Mouse (Mus musculus) ovary, postnatal 14 days (tissue): ENCODE measurements around the gene Zfp128.
A peak's percentile ranks its signal among the peaks of the same experiment; 100 is the strongest.
"Not testable (repeated sequence)": the region's sequence is repeated elsewhere in the genome, so short reads cannot be mapped to it uniquely, and the experiment has no call there.

Source experiments
- DNase-seq: peaks from one replicate; pipeline ENCODE4 v3.0.0; 2022; ENCODE audit warnings: low spot score

The Zfp128 gene

DNA sequence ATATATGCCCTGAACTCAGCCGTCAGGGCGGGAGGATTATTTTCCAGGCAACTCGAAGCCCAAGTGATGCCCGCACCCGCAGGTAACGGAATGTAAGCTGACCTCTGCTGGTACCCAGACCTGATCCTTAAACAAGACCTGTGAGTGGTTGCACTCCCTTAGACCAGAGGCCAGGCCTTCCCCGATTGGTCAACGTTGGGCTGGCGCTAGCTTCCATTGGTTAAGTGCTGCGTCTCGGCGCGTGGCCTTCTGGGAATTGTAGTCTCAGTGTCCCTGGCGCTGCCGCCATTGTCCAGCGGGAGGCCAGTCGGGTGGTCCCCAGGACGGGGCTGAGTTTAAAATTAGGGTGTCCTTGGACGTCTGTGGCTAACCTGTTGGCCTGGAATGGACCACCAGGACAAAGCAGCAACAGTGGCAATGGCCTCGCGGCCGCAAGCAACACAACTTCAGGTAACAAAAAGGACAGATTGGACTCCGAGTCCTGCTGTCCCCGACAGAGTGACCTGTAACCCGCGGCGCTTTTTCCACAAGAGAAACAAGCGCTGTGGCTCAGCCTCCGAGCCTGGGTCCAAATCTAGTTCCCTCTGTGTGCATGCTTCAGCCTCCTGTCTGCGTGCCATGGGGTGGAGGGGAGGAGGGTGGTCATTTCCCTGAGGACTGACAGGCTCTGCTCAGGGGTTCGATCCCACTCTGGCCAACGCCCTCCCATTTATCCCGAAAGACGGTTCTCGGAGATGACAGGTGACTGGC, at the start of gene Zfp128:
Zfp128 (plus strand) TSS at position 267 of the 750 bp plus-strand sequence.
- DNase-seq, result peak; percentile 87

DNA sequence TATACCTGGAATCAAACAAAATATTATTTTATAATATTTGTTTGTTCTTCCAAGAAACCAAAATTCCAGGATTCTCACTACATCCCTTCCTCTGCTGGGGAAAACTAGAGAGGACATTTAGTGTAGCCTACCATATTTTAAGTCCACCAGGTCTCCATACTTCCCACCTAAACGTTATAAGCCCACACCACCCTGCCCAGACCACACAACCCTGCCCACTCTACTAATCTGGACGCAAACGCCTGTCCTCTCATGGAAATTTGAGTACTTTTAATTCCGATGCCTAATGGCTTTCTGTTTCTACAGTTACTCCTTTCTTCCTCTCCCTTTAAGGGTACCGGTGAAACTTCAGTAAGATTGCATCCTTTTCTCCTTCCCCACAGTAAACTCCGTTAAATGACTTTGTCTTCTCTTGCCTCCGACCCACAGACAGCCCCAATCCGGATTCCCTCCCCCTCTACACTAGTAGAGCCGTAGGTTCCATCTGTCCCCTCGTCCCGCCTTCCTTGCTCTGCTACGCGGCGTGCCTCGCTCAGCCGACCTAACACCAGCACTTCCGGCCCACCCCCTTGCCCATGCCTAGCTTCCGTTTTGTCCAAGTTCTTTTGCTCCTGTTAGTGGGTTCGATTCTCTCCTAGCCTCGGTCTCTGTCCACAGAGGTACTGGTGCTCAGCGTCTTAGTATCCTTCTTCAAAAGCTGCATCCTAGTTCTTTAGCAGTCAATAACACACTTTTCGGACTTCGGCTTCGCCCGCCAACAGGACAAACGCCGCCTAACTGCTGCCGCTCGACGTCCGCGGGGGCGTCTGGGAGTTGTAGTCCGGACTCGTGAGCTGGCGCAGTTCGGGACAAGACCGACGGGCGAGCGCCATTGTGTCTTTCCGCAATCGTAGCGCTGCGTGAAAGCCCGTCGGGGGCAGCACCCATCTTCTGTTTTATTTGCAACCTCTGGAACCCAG, 46.5 kb upstream of the Zfp128 start, which contains the start of gene Zfp110:
Zfp110 (plus strand) TSS at position 600 of the 959 bp plus-strand sequence.
- peak; percentile 84 for DNase-seq

DNA sequence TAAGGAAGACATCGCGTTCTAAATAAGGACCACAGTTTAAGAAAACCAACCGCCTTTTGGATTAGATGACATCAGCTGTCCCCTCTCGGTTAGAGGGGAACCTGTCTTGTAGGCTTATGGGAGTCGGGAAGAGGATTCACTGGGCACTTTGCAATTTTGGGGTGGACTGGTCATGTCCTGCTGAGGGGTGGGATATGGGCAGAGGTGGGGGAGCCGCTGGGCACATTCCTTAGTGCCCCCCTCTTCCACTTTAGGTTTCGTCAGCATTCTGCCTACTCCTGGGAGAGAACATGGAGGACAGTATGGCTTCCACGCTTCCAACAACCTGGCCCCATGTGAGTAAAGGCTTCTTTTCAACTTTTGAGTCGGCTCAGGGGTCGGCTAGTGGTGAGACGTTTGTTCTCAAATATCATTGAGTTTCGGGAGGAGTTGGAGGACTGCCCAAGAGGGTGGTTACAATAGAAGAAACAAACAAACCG, 45.7 kb upstream of the Zfp128 start:
- DNase-seq, result peak; percentile 10

DNA sequence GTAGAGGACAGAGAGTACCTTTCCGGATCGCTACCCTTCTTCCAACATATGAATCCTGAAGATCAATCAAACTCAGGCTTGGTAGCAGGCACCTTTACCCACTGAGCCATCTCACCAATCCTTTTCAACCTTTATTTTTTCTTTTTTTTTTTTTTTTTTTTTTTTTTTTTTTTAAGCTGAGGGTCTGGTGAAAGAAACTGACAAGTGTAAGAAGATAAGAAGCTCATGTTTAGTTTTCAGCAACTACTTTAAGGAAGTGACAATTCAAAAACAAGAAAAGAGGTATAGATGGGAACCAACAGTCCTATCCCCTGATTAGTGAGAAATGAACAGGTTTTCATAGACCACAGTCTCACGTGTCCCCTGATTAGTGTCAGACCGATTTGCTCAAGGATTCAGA, 45.2 kb upstream of the Zfp128 start:
- DNase-seq, result no peak

DNA sequence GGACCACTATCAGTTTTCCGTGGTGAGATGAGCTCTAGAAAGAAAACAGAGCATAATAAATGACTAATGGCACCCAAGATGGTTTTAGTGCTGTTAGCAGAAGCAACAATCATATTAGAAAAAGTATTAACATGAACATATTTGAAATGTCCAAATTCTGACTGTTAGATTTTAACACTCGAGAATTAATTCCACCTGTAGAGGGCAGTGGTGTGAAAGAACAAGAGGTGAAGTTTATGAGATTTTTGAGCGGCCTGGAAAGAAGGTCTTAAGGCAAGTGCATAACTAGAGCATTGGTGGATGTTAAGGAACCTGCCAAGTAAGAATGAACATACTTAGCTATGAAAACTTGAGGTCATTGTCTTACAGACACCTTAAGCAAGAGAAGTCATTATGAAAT, 6.7 kb upstream of the Zfp128 start:
- DNase-seq, result peak; percentile 9

DNA sequence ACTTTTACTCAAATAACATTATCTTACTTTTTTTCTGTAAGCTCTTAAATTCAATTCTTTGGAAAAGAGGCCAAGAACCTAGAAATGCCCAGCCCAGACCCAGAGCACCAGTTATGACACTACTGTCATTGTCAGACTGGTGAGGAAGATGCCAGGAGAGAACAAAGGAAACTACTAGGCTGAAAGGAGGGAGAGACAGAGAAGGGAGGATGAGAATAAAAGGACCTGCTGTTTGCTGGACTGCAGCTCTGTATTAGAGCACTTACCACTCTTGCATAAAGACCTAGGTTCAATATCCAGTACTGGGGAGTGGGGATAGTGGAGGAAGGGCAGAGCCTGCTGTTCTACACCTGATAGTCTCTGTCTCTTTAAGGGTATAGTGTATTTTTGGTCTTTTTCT, 941 bp upstream of the Zfp128 start:
- no peak for DNase-seq

DNA sequence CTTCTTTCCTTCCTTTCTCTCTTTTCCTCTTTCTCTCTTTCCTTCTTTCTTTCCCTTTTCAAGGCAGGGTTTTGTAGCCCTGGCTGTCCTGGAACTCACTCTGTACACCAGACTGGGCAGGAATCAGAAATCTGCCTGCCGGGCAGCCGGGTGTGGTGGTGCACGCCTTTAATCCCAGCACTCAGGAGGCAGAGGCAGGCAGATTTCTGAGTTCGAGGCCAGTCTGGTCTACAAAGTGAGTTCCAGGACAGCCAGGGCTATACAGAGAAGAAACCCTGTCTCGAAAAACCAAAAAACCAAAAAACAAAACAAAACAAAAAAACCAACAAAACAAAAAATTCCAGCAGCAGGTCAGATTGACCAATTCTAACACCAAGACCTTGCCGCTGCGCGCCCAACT, 480 bp upstream of the Zfp128 start:
- not testable (repeated sequence) for DNase-seq

DNA sequence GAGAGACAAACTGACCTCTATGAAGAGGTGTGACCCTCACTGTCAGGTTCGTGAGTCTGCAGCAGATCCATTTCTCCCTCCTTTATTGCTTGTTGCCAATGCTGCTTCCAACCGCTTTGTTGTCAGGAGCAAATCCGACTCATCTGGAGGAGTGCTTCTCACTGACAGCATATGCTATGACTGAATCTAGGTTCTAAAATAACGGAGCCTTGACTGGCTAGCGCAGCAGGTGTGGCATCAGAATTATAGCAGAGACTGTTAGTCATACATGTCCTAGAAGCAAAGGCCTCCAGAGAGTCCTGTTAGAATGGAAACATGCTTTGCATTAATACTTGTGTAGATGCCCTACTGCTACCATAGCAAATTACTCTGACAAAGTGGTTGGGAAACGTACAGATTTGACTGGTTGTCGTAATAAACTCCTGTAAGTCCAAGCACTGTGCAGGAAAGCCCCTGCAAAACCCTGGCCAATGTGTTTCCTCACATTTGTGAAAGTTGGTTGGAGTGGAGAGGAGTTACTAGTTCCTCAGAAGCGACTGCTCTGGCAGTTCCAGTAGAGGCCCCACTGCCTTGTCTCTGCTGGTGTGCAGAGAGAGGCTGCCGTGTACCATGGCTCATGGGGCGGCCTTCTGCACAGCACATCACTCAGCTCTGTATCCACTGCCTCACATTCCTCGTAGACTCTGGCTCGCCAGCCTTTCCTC, 5.7 kb downstream of the Zfp128 start:
- DNase-seq, result no peak

DNA sequence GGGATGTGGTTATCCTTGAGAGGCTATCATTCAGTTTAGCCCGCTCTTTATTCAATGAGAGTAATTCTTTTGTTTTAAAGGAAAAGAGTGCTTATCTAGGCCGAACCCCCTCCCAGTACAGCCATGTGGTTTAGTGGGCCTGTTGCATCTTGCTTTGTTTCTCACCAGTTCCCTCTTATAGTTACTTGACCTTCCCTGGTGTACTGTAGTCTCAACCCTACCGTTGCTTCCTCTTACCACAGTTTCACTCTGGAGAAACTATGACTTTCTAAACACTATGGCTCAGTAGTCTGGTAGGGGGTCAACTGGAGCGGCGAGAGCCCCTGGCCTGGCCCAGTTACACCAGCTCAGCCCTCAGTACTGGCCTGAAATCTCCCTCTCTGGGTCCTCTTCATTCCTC, 6.6 kb downstream of the Zfp128 start:
- no peak for DNase-seq

DNA sequence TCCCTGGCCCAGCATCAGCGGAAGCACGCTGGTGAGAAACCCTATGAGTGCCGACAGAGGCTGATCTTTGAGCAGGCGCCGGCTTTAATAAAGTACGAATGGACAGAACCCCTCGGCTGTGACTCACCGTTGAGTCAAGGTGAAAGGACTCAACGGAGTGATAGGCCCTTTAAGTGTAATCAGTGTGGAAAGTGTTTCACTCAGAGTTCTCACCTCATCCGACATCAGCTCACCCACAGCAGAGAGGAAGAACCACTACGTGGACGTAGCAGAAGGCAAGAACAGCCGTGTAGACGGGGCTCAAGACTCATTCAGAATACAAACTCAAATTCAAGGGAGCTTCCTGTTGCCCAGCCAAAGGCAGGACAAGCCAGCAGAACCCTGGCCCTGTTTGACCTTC, 10.0 kb downstream of the Zfp128 start:
- DNase-seq, result no peak

DNA sequence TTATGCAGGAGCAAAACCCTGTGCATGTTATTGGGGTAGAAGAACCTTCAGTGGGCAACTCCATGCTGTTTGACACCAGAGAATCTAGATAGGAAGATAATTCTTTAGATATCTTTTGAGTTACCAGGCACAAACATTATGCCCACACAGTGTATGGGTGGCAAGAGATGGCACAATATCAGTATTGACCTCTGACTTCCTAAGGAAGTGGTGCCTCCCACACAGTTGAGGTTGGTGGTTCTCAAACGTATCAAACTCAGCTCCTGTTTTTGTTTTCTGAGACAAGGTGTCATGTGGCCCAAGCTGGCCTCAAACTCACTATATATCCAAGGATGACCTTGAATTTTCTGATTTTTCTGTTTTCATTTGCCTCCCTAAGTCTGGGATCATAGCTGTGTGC, 10.4 kb downstream of the Zfp128 start:
- DNase-seq, result no peak

DNA sequence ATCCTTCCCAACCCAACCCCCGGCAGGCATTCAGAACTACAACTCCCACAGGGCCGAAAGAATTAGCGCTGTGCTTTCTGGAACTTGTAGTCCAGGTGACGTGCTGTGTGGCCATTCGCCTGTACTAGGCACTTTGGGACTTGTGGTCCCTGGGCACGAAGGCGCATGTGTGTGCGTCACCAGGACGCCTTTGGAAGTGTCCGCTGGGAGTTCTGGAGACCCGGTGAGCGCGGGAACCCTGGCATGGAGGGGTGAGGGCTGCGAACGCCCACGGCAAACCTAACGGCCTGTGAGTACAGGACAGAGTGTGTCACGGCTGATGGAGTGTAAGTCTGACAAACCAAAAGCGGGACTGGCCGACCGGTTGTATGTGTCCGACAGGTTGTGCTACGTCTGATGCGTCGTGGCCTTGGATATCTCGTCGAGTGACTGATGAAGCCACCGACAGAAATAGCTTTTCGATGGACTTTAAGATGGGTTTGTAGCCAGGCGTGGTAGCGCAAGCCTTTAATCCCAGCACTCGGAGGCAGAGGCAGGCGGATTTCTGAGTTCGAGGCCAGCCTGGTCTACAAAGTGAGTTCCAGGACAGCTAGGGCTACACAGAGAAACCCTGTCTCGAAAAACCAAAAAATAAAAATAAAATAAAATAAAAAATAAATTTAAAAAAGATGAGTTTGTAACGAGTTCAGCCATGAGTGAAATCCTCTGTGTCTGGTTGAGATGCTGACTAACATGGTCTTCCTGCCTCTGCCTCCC, 16.9 kb downstream of the Zfp128 start, which contains the start of gene Zscan22:
Zscan22 (plus strand) TSS at position 161 of the 756 bp plus-strand sequence.
- peak; percentile 84 for DNase-seq

DNA sequence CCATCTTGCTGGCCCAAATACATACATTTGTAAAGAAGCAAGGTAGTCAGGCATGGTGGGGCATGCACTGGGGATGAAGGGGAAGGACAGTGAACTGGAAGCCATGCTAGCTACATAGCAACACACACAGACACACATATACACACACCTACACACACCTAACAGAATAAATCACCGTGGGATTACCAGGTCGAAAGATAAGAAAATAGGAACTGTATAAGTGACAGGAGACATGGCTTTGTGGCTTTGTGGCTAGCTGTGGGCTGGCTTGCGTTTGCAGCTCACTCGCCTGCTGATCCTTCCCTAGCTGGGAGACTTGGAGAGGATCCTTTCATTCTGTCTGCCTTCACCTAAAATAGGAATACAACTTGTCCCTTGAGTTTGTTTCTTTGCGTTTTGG, 20.5 kb downstream of the Zfp128 start:
- DNase-seq, result no peak

DNA sequence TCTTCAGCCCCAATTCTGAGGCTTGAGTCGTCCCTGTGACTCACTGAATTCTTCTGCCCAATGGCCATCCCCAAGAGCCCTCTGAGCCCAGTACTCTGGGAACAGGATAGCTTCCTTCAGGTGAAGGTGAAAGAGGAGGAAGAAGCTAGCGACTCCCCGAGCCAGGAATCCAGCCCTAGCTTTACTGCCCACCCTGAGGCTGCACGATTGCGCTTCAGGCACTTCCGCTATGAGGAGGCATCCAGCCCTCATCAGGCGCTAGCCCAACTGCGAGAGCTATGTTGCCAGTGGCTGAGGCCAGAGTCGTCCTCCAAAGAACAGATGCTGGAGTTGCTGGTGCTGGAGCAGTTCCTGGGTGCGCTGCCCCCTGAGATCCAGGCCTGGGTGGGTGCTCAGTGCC, 22.6 kb downstream of the Zfp128 start:
- no peak for DNase-seq

DNA sequence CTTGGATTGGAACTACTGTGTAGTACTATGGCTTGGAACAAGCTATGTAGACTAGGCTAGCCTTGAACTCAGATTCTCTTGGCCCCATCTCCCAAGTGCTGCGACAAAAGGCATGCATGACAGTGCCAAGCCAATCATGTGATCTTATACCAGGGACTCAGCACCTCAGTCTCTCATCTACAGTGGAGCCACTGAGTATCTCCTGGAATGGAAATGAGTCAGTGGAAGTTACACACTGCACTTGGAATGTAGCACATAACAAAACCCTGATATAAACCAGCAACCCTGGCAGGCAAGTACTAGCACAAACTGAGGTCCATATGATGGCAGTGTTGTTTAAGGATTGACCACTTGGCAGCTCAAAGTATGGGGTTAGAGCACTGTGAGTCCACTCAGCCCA, 24.2 kb downstream of the Zfp128 start:
- DNase-seq, result no peak

DNA sequence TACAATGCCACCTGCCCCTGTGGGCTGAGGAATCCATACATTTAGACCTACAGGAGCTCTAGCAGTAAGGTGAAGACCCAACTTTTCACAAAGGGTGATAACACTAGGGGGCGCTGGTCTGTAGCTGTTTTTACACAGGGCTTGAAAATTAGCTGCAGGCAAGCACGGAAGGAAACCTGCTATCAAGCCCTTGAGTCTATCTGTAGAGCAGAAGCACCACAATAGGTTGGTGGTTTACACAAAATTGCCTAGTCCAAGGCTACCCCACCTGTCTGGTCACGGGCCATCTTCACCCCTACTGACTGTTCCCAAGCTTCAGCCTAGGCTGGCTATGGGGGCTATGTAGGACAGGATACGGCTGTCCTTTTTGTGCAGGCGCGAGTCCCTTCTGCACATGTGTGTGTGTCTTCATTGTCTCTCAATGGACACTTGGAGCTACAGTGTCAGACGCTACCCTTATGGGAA, 28.6 kb downstream of the Zfp128 start:
- DNase-seq, result peak; percentile 57

DNA sequence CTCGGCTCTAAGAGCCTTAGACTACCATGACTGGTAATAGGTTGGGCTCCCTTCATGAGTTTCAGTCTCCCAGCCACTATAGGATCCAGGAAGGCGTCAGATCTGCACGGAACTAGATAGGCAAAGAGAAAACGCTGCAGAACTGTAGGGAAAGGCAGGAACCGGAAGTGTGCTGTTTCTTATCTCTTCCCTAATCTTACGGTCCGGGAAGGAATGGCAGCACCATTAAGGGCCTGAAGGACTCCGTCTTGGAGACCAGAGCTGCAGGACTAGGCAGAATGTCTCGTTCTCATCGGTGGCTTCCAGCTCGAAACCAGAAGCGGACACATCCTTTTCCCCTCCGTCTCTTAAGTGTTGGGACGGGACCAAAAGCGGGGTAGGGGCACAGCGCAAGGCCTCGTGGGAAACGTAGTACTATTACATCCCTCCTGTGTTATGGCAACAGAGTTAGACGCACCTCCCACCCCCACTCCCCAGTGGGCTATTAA, 29.2 kb downstream of the Zfp128 start:
- peak; percentile 56 for DNase-seq

DNA sequence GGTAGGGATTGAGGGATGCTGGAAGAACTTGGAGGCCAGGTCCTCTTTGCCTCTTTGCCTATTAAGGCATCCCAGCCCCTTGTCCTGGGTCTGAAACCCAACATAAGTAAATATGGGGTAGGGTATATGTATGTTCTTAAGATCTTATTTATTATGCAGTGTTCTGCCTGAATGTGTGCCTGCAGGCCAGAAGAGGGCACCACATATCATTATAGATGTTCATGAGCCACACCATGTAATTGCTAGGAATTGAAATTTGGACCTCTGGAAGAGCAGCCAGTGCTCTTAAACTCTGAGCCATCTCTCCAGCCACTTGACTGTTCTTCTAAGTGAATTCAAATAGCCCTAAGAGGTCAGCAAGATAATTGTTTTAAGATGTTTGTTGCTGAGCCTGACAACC, 32.6 kb downstream of the Zfp128 start:
- no peak for DNase-seq

DNA sequence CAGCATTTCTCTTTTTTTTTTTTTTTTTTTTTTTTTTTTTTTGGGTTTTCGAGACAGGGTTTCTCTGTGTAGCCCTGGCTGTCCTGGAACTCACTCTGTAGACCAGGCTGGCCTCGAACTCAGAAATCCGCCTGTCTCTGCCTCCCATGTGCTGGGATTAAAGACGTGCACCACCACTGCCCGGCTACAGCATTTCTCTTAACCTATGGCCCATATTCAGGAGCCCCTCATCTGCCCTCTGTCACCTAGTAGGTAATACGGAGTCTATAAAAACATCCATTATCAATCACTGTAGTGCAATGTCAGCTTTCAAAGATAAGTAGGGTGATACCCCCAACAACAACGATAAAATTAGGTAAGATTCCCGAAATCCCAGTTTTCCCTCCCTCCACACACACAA, 39.5 kb downstream of the Zfp128 start:
- not testable (repeated sequence) for DNase-seq

DNA sequence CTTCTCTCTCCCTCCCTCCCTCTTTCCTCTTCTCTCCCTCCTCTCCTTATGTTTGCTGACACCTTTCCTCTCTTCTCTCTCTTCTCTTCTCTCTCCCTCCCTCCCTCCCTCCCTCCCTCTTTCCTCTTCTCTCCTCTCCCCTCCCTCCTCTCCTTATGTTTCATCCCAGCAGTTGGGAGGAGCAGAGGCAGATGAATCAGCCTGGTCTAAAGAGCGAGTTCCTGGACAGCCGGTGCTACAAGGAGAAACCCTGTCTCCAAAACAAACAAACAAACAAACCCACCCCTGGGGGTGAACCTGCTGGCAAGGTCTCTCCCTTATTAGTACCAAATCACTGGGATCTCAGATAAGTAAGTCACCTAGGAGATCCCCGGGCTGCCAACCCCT, 40.3 kb downstream of the Zfp128 start:
- no peak for DNase-seq
